Mouse (Mus musculus) small intestine, adult 2 months (tissue): ENCODE measurements around the gene Gdpd2.

Experiments used
- CTCF ChIP-seq: fragments of 200-500 bp; IDR thresholded peaks from 2 replicates; pipeline ENCODE4 v1.5.1; 2012; ENCODE audit warnings: low read depth, mild to moderate bottlenecking, control low read depth, inconsistent platforms, low read length, moderate library complexity, mixed read lengths; ENCODE audit not compliant: insufficient replicate concordance, insufficient read length; ENCODE audit errors: extremely low read depth
- POLR2A ChIP-seq: fragments of 200-500 bp; IDR thresholded peaks from 2 replicates; pipeline ENCODE4 v1.6.1; 2012; ENCODE audit warnings: low read depth, mild to moderate bottlenecking, control low read depth, inconsistent platforms, low read length, moderate library complexity

GRCm38 (mm10) chrX:100686527-100686926 lies 43.1 kb upstream of the Gdpd2 start:
- TF ChIP-seq CTCF (no peak), POLR2A (no peak)
